Mouse (Mus musculus): Measurements from ENCODE around the gene Pkn3. TPM values are rescaled to one million over a fixed set of nuclear protein-coding genes. Genes with fewer than 3 reads are reported as not detected.

The Pkn3 gene
- polyA plus RNA-seq (2017; shearing (Covaris generic)) = under 1 TPM; 0.43 to 0.75 TPM

GRCm38 (mm10) chr2:30077502-30078348, at the start of gene Pkn3:
Pkn3 (plus strand) TSS chr2:30077684.

GRCm38 (mm10) chr2:30048699-30049388, 28.6 kb upstream of the Pkn3 start, which contains the start of gene Wdr34:
Wdr34 (minus strand) TSS chr2:30048881.

GRCm38 (mm10) chr2:30057223-30057904, 20.1 kb upstream of the Pkn3 start, which contains the start of gene Set:
Set (plus strand) TSS chr2:30057378.

GRCm38 (mm10) chr2:30093471-30094207, 16.2 kb downstream of the Pkn3 start, which contains the start of gene Zdhhc12:
Zdhhc12 (minus strand) TSS chr2:30093648.

GRCm38 (mm10) chr2:30124472-30125274, 47.2 kb downstream of the Pkn3 start, which contains the start of gene Zer1:
Zer1 (minus strand) TSS chr2:30124585.

GRCm38 (mm10) chr2:30133613-30134377, 56.3 kb downstream of the Pkn3 start, which contains the start of gene Tbc1d13:
Tbc1d13 (plus strand) TSS chr2:30133746.

Other genes with a start within 250 kb of the Pkn3 start
- gene Cercam, start 208.5 kb upstream of the Pkn3 start, polyA plus RNA-seq (2017; shearing (Covaris generic)) = 1 to 10 TPM; 1.2 to 2.8 TPM
- 10 to 100 TPM; 65.1 to 70.0 TPM for gene Odf2, start 188.5 kb upstream of the Pkn3 start, polyA plus RNA-seq (2017; shearing (Covaris generic))
- gene Gle1, start 142.3 kb upstream of the Pkn3 start, polyA plus RNA-seq (2017; shearing (Covaris generic)) = 10 to 100 TPM; 53.6 to 55.7 TPM
- gene Sptan1, start 112.1 kb upstream of the Pkn3 start, polyA plus RNA-seq (2017; shearing (Covaris generic)) = 10 to 100 TPM; 65.7 to 97.2 TPM
- gene Wdr34, start 28.8 kb upstream of the Pkn3 start, polyA plus RNA-seq (2017; shearing (Covaris generic)) = 1 to 10 TPM in 1 of 2 experiments, under 1 TPM in 1; 0.93 to 1.4 TPM
- gene Set, start 20.3 kb upstream of the Pkn3 start, polyA plus RNA-seq (2017; shearing (Covaris generic)) = 100 to 1,000 TPM; 308 to 386 TPM
- 10 to 100 TPM; 29.0 to 33.8 TPM for gene Zdhhc12, start 16.0 kb downstream of the Pkn3 start, polyA plus RNA-seq (2017; shearing (Covaris generic))
- gene Zer1, start 46.9 kb downstream of the Pkn3 start, polyA plus RNA-seq (2017; shearing (Covaris generic)) = 10 to 100 TPM; 52.2 to 53.4 TPM
- gene Tbc1d13, start 56.1 kb downstream of the Pkn3 start, polyA plus RNA-seq (2017; shearing (Covaris generic)) = 1 to 10 TPM; 6.2 to 7.8 TPM
- gene Endog, start 93.8 kb downstream of the Pkn3 start, polyA plus RNA-seq (2017; shearing (Covaris generic)) = 10 to 100 TPM; 15.3 to 20.4 TPM
- gene Spout1, start 100.8 kb downstream of the Pkn3 start, polyA plus RNA-seq (2017; shearing (Covaris generic)) = 10 to 100 TPM; 27.5 to 36.4 TPM
- 10 to 100 TPM in 1 of 2 experiments, 1 to 10 TPM in 1; 9.9 to 10.6 TPM for gene Kyat1, start 128.2 kb downstream of the Pkn3 start, polyA plus RNA-seq (2017; shearing (Covaris generic))
- 1 to 10 TPM; 7.7 to 9.7 TPM for gene Lrrc8a, start 160.0 kb downstream of the Pkn3 start, polyA plus RNA-seq (2017; shearing (Covaris generic))
- 1 to 10 TPM; 2.3 to 4.6 TPM for gene Gm28035, start 162.9 kb downstream of the Pkn3 start, polyA plus RNA-seq (2017; shearing (Covaris generic))
- 1 to 10 TPM; 4.9 to 8.1 TPM for gene Phyhd1, start 188.5 kb downstream of the Pkn3 start, polyA plus RNA-seq (2017; shearing (Covaris generic))
- gene Gm28038, start 203.4 kb downstream of the Pkn3 start, polyA plus RNA-seq (2017; shearing (Covaris generic)) = not detected
- gene Dolk, start 208.7 kb downstream of the Pkn3 start, polyA plus RNA-seq (2017; shearing (Covaris generic)) = 10 to 100 TPM; 15.1 to 17.4 TPM
- 10 to 100 TPM; 16.5 to 22.0 TPM for gene Nup188, start 208.7 kb downstream of the Pkn3 start, polyA plus RNA-seq (2017; shearing (Covaris generic))

Data from activated CD4-positive, CD25-positive, alpha-beta regulatory T cell (primary cell).